Comparison of ENCODE assay signal across 26 mouse cellular contexts in genomic region chr2:156472336-156472735, GRCm38 (mm10). TPM values are rescaled to one million over a fixed set of nuclear protein-coding genes. Genes with fewer than 3 reads are reported as not detected.
A peak's percentile ranks its signal among the peaks of the same experiment; 100 is the strongest.
DNase-seq lines count a peak whose midpoint lies in the region; ATAC-seq and TF ChIP-seq lines count a peak whose summit lies in the region.
"Had no signal": no experiment of that assay in that cellular context is flagged by ENCODE, and none has a peak within 500 bp of the region (broad histone marks: within the 10 kb centered on the region; RNA-seq: fewer than 3 reads in every experiment).

No protein-coding gene starts in this region.

- H3K36me3 ChIP-seq in hindbrain, postnatal 0 days (ENCODE audit: insufficient read depth, low read length), result no peaks in the 10 kb centered on the region
- H3K36me3 ChIP-seq in hindbrain, embryonic 16.5 days (ENCODE audit: control insufficient read depth, insufficient read depth, low read length), result no peaks in the 10 kb centered on the region
- H3K36me3 ChIP-seq: embryonic facial prominence, embryonic 10.5 days; embryonic facial prominence, embryonic 13.5 days; forebrain, embryonic 12.5 days; forebrain, embryonic 15.5 days; heart, embryonic 15.5 days; hindbrain, embryonic 10.5 days had no signal

- no peak overlapping the region for H3K4me2 ChIP-seq in hindbrain, postnatal 0 days (ENCODE audit: low read depth, low read length)
- H3K4me2 ChIP-seq in hindbrain, embryonic 16.5 days (ENCODE audit: low read length), result no peak overlapping the region
- H3K4me2 ChIP-seq: embryonic facial prominence, embryonic 13.5 days; forebrain, embryonic 12.5 days; forebrain, embryonic 15.5 days; heart, embryonic 11.5 days; heart, embryonic 15.5 days; hindbrain, embryonic 13.5 days had no signal

- ATAC-seq in hindbrain, postnatal 0 days, result no peak
- no peak for ATAC-seq in hindbrain, embryonic 16.5 days
- ATAC-seq: CD4-positive, CD25-positive, alpha-beta regulatory T cell, adult 4 months; forebrain, embryonic 15.5 days; intestine, postnatal 0 days had no signal

- peaks cover 18% of the 10 kb centered on the region; the same call in 1 of the 2 replicates for H3K4me1 ChIP-seq in hindbrain, postnatal 0 days (ENCODE audit: insufficient read depth, low read length)
- H3K4me1 ChIP-seq in hindbrain, embryonic 16.5 days (ENCODE audit: control insufficient read depth, insufficient read depth, low read depth, low read length), result peaks cover 30% of the 10 kb centered on the region

- intact Hi-C loops in gastrocnemius, adult 2 months (cut with DNase I), result no loop called here

- no peaks in the 10 kb centered on the region for H3K27me3 ChIP-seq in hindbrain, postnatal 0 days (ENCODE audit: insufficient read depth, low read length)
- no peaks in the 10 kb centered on the region for H3K27me3 ChIP-seq in hindbrain, embryonic 16.5 days (replicated peaks; ENCODE audit: control insufficient read depth, insufficient read depth, low read length)
- H3K27me3 ChIP-seq: embryonic facial prominence, embryonic 13.5 days; forebrain, embryonic 15.5 days; hindbrain, embryonic 13.5 days had no signal

- 74% methylated on average over 8 of the region's 8 CpGs for WGBS in hindbrain, postnatal 0 days
- 75% methylated on average over 8 of the region's 8 CpGs for WGBS in hindbrain, embryonic 16.5 days

- no peak for TF ChIP-seq CTCF in gastrocnemius, adult 2 months (IDR thresholded peaks at IDR 0.05)
- no peak for TF ChIP-seq CTCF in hindbrain, postnatal 0 days (IDR thresholded peaks at IDR 0.05; ENCODE audit: low read depth)

- no peaks in the 10 kb centered on the region for H3K9me3 ChIP-seq in hindbrain, postnatal 0 days (ENCODE audit: low read length)
- no peaks in the 10 kb centered on the region for H3K9me3 ChIP-seq in hindbrain, embryonic 16.5 days (ENCODE audit: control insufficient read depth, low read length)
- H3K9me3 ChIP-seq: embryonic facial prominence, embryonic 10.5 days; embryonic facial prominence, embryonic 13.5 days; forebrain, embryonic 12.5 days; forebrain, embryonic 15.5 days; heart, embryonic 15.5 days; hindbrain, embryonic 10.5 days; hindbrain, embryonic 13.5 days had no signal

- peak; percentile 74 to 82 for DNase-seq in cerebellum, postnatal 10 days
- no peak for DNase-seq in cerebellum, adult 11-12 months
- DNase-seq in gastrocnemius, adult 2 months, result no peak
- DNase-seq in gastrocnemius, postnatal 10 days, result no peak
- no peak for DNase-seq in hindbrain, postnatal 0 days (ENCODE audit: low spot score)
- DNase-seq: adrenal gland, adult 2 months; adrenal gland, postnatal 14 days; cerebellum, adult 9-10 months; embryo, embryonic 11 days; gastrocnemius, postnatal 14 days; heart, adult 18-20 months; heart, postnatal 10 days; heart, postnatal 36 days; kidney, adult 2 months had no signal

- no peak overlapping the region for H3K9ac ChIP-seq in hindbrain, postnatal 0 days (replicated peaks; ENCODE audit: low read length)
- H3K9ac ChIP-seq in hindbrain, embryonic 16.5 days (ENCODE audit: low read depth, low read length), result no peak overlapping the region
- H3K9ac ChIP-seq: embryonic facial prominence, embryonic 13.5 days; forebrain, embryonic 12.5 days; forebrain, embryonic 15.5 days; heart, embryonic 15.5 days; hindbrain, embryonic 13.5 days had no signal

- H3K4me3 ChIP-seq in gastrocnemius, adult 2 months, result no peak overlapping the region
- no peak overlapping the region for H3K4me3 ChIP-seq in hindbrain, postnatal 0 days (ENCODE audit: low read length)
- H3K4me3 ChIP-seq in hindbrain, embryonic 16.5 days (ENCODE audit: low read length), result no peak overlapping the region
- H3K4me3 ChIP-seq: embryonic facial prominence, embryonic 10.5 days; embryonic facial prominence, embryonic 13.5 days; erythroblast, embryonic 14.5 days; forebrain, embryonic 12.5 days; forebrain, embryonic 15.5 days; heart, embryonic 15.5 days; hindbrain, embryonic 10.5 days; hindbrain, embryonic 13.5 days had no signal

- H3K27ac ChIP-seq in gastrocnemius, adult 2 months, result peak overlapping the region; percentile 61
- 0 out of 2 replicates have a peak overlapping the region, but pooled peaks have one; percentile 0 for H3K27ac ChIP-seq in hindbrain, postnatal 0 days
- H3K27ac ChIP-seq in hindbrain, embryonic 16.5 days (ENCODE audit: low read depth, low read length), result no peak overlapping the region
- H3K27ac ChIP-seq: embryonic facial prominence, embryonic 10.5 days; embryonic facial prominence, embryonic 13.5 days; forebrain, embryonic 12.5 days; forebrain, embryonic 15.5 days; heart, embryonic 15.5 days; hindbrain, embryonic 10.5 days; hindbrain, embryonic 13.5 days had no signal

RNA-seq across cellular contexts. Expression of gene Epb41l1, which starts 51.6 kb away (rescaled TPM):
- 1 to 10 TPM; 3.8 to 4.6 TPM for total RNA-seq in gastrocnemius, adult 2 months (2021)
- 10 to 100 TPM; 16.1 to 18.9 TPM for total RNA-seq in gastrocnemius, postnatal 10 days (2021)
- total RNA-seq in hindbrain, postnatal 0 days (2014; rRNA removed), result 228 and 259 TPM in 2 replicates
- polyA plus RNA-seq in hindbrain, postnatal 0 days (2015; fragmentation: Nextera tagmentation; extraction: Ambion mirVana), result 10.7 and 11.2 TPM in 2 replicates
- 15.7 and 17.0 TPM in 2 replicates for polyA plus RNA-seq in hindbrain, embryonic 16.5 days (2015; fragmentation: Nextera tagmentation; extraction: Ambion mirVana)

Comparison
In these comparisons a context has a peak if more than half of its experiments do, and no peak if none do; other contexts are left out.
1. DNase-seq: peak in cerebellum, postnatal 10 days (2 of 2); none in cerebellum, adult 11-12 months (single experiment), gastrocnemius, adult 2 months (single experiment), gastrocnemius, postnatal 10 days (single experiment) and hindbrain, postnatal 0 days (single experiment).
2. RNA of gene Epb41l1, which starts 51.6 kb away (total RNA-seq): 228 to 259 TPM in hindbrain, postnatal 0 days; 16.1 to 18.9 TPM in gastrocnemius, postnatal 10 days and 3.8 to 4.6 TPM in gastrocnemius, adult 2 months; every median in the first group is over 10 times any median in the second.